Mouse (Mus musculus) c-Kit-positive CD71-positive TER-119-positive erythroid progenitor cells, embryonic 14.5 days (primary cell): Measurements from ENCODE around the gene Rbm14.

Experiments used
- DNase-seq: peaks from one replicate; pipeline ENCODE4 v3.0.0-alpha.2; 2013; ENCODE audit warnings: low spot score

The Rbm14 gene

GRCm38 (mm10) chr19:4811063-4811908 lies at the start of gene Rbm14, which contains the start of gene Gm21992:
Rbm14 (minus strand) TSS chr19:4811634.
Gm21992 (minus strand) TSS chr19:4811612.
- peak; percentile 98 for DNase-seq

- DNase-seq: peak; percentile 89
Observed at GRCm38 (mm10) chr19:4859081-4859480, 47.6 kb upstream of the Rbm14 start.

GRCm38 (mm10) chr19:4855951-4856350 lies 44.5 kb upstream of the Rbm14 start:
- DNase-seq: no peak

GRCm38 (mm10) chr19:4855470-4855820 lies 44.0 kb upstream of the Rbm14 start:
- no peak for DNase-seq

DNA sequence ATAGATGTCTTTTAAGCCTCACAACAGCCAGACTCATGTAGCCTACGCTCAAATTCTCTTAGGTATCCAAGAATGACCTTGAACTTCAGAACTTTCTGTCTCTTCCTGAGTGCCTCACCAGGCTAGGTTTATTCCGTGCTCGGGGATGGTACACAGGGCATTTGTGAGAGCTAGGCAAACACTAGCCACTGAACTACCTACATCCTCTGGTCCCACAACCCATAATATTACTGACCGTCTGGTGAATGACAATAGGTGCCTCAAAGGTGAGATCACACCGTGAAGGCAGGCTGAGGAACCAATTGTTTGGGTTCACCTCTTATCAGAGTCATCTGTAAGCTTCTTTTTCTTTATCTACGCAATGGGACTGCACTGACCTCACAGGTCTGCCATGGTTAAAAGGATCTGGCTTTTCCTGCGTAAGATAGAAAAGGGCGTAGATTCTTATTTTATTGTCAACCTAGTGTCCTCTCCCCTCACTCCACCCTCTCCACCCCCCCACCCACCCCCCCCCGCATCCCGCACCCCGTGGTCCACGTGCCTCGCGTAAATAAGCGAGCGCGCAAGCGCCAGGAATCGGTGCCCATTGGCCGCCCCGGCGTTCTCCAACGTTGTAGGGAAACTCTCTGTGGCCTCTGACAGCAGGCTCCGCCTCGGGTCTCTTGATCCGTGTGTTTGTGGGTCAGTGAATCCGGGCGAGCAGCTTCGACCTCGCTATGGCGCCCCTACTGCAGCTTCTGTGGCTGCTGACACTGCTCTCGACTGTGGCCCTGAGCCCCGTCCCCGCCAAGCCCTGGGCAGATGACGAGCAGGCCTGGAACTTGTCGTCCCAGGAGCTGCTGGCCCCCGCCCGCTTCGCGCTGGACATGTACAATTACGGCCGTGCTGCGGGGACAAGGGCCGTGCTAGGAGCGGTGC lies 43.4 kb upstream of the Rbm14 start, which contains the start of gene Ctsf:
Gene Ctsf, plus strand, starts transcription at position 579 of the 918 bp plus-strand sequence.
- DNase-seq: peak; percentile 45

DNA sequence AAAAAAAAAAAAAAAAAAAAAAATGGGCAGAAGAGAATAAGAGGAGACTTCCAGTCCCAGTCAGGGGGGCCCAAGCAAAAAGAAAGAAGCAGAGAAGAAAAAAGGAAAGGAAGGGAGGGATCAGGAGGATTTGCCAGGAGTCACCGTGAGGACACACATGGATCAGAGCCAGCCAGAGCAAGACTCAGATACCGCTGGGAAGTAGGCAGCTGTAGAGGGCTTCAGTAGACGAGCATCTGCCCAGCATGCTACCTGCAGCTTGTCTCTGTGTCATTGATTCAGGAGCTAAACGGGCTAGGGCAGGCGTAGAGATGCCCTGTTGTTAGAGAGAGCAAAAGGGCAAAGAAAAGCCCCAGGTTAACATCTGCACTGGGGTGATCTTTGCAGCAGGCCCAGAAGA lies 38.8 kb upstream of the Rbm14 start:
- DNase-seq: no peak

DNA sequence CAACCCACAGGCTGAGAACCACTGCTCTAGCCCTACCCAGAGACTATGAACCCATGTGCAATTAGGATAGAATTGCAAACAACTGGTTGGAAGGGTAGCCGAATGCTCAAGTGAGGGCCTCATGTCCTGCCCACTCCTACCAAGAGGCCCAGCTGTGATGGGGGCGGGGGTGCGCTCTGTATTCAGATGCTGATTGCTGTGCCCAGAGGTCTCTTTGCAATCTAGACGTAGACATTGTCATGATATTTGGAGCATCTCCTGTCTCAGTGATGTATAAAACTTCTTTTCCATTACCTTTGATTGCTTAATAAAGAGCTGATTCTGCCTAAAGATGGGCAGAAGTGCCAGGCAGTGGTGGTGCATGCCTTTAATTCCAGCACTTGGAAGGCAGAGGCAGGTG lies 38.4 kb upstream of the Rbm14 start:
- DNase-seq: no peak

- no peak for DNase-seq
Observed at GRCm38 (mm10) chr19:4847490-4847889, 36.1 kb upstream of the Rbm14 start.

DNA sequence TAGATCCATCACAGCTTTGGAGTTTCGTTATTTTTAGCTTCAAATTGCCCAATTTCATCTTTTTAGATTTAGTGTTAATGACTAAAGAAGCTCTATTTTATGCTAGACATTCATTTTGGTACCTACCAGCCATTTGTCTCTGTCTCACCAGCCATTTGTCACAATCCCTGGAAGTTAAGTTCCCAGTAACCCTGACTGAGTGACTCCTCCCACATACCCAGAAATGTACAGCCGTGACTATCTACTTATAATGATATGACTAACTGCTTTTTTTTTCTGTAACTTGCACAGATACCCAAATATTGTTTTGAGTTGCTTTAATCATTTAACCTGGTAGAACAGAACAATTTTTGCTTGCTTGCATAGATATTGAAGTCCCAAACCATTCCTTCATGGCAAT lies 34.4 kb upstream of the Rbm14 start:
- peak; percentile 71 for DNase-seq

- DNase-seq: no peak
Observed at GRCm38 (mm10) chr19:4842611-4843010, 31.2 kb upstream of the Rbm14 start.

GRCm38 (mm10) chr19:4840848-4841247 lies 29.4 kb upstream of the Rbm14 start:
- DNase-seq: no peak

DNA sequence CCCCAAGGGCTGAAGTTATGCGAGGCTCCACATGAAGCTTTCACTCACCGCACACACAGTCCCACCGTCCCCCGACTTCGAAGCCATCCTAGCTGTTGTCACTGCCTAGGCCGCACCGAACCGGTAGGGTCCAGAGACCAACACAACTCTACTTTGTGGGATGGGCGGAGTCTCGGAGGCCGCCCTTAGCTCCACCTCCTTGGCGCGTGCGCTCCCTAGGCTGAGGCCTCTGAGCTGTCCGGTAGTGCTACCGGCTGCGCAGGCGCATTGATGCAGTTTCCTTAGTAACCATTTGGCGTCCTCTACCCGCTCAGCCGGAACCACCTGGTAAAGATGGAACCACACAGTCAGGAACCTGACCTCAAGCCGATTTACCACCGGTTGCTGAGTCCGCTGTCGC lies 27.7 kb upstream of the Rbm14 start, which contains the start of the genes Ccs and Ccdc87:
Gene Ccs, minus strand, starts transcription at position 184 of the 400 bp plus-strand sequence.
Gene Ccdc87, plus strand, starts transcription at position 218 of the 400 bp plus-strand sequence.
- peak; percentile 96 for DNase-seq

DNA sequence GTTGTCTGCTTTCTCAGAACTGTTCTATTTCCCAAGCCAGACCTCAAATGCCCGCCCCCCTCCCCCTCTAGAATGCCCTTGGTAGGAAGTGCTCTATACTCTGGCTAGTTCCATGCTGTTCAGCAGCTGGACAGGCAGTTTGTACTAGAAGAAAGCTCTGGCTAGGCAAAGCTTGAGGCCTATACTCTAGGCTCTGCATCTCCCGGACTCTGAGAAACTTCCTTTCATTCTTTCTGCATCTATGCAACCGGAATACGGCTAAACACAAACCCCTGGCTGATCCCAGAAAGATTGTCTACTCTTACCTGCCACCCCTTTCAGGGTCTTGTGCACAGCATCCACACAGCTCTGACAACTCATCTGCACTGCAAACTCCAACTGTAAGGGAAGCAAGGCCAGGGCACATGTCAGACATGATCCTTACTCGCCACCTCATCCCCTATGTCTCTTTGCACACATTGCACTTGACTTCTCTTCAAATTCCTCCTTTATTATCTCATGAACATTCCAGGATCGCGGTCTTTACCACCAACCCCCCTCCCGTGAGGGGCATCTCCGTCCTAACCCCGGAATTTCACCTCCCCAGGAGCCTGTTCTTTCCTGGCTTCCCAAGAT lies 27.2 kb upstream of the Rbm14 start:
- no peak for DNase-seq

- no peak for DNase-seq
Observed at GRCm38 (mm10) chr19:4837049-4837448, 25.6 kb upstream of the Rbm14 start.

DNA sequence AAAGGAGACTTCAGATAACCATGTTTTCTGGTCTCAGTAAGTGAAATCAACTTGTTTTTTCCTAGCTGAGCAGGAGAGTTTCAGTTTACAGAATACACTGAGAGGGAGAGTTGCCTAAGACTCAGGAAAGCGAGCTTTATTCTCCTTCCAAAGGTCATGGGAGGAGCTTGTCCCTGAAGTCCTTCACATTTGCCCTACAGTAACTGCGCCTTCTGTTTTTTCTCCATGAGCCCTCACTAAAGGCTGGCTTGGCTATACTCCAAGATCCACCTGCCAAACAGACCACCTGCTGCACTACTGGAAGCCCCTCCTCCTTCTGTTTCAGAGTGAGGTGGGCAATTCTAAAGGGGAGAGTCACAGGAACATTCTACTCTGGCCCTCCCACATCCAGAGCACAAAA lies 24.7 kb upstream of the Rbm14 start:
- DNase-seq: no peak

DNA sequence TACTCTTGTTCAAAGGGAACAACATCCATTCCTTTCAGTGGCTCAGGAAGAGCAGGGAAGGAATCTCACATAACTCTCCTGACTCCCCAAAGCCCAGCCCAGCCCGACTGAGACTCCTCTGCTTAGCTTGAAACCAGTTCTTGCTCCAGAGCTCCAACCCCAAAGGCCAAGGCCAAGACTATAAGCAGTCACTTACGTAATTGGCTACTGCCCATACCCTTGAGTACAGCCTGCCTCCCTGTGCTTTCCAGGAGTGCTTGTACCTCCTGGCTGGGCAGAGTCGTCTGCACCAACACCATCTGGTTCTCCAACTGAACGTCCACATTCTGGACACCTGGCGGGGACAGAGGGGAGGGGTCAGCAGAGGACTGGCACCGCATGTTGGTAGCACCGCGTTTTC lies 22.5 kb upstream of the Rbm14 start:
- DNase-seq: no peak

DNA sequence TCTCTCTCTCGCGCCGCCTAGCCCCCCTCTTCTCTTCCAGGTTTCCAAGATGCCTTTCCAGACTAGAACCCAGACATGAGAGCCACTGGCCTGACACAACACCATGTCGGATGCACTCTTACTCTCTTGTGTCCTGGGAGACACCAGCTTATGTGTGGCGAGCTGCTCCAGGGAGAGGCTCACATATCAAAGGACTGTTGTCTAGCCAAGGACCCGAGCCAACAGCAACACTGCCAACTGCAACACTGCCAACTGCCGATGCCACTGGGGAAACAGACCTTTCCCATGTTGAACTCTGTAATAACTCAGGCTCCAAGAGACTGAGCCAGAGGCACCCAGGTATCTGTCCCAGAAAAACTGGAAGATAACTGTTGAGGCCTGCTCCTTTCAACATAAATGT lies 17.7 kb upstream of the Rbm14 start:
- no peak for DNase-seq

DNA sequence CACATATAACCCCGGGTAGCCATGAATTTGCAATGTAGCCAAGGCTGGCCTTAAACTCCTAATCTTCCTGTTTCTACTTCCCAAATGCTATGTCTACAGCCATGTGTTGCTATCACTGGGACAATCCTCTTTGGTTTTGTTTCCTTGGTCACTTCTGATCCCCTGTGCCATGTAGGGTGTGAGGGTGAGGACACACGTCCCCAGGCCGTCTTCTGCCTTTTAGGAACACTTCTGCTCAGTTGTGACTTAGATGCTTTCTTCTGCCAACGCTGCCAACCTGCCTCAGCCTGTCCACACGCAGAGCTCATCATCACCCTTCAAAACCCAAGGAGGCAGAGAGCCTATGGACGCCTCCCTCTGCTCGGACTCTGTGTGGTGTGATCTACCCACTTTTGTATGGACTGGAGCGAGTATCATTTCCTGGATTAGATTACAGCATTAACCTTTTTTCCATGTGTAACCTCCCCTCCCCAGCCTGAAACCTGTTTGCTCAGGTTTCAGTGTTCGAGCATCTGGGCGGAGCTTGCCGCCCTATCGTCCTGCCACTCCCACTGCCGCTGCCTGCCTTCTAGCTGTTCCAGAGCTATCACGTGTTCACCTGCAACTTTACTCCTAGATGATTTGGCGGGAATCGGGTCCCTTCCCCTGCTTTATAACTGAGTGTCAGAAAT lies 17.1 kb upstream of the Rbm14 start:
- no peak for DNase-seq

DNA sequence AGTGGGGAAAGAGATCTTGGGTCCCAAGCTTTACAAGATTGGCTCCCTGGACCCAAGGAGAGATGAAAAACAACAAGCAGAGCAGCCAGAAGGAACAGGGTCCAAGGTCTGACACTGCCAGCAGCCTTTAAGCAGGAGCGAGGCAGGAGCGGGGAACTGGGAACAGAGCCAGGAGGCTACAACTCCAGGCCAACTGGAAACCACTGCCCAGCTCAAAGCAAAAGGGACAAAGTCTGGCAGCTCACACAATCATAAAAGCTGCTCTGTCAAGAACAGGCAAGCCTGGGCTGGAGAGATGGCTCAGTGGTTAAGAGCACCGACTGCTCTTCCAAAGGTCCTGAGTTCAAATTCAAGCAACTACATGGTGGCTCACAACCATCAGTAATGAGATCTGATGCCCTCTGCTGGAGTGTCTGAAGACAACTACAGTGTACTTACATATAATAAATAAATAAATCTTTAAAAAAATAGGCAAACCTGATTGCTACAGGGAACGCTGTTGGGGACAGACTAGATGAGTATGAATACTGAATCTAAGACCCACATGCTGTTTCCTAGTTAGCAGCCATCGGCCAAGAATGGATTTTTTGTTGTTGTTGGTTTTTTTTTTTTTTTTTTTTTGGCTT lies 9.4 kb upstream of the Rbm14 start:
- no peak for DNase-seq

GRCm38 (mm10) chr19:4817182-4817835 lies 5.9 kb upstream of the Rbm14 start:
- no peak for DNase-seq

- no peak for DNase-seq
Observed at GRCm38 (mm10) chr19:4813015-4813414, 1.6 kb upstream of the Rbm14 start.
